Mouse (Mus musculus): ENCODE measurements at regions not wholly inside any gene's neighbourhood (a gene's known extent, or its start where the extent isn't known, plus 50 kb on each side); places are given as distances from the start of the nearest gene placed in this dataset.

DNA sequence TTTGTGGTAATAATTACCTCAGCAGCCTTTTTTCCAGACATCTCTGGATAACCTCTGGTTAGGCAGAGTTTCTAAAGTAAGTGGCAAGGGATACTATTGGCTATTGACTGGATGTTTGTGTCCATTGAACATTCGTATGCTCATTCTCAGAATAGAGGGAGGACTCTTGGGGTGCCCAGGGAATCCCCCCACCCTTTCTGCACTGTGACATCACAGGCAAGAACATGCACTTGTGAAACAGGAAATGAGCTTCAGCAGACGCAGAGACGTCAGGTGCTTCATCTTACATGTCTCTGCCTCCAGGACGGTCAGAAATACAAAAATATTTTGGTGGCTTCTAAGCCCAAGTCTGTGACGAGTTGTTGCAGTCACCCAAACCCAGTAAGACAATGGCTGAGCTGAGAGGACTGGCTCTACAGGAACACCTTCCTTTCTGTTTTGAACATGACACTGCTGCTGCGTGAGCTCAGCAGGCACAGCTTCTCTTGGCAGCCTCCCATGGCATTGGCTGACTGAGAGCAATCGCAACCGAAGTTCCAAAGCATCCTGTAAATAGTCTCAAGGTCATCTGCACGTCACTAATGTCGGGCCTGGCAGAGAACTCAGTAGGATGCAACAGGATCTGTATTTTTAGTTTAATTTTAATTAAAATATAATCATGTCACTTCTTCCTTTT is 904.6 kb downstream of the Slc4a3 start:
- TF ChIP-seq CTCF (IDR thresholded peaks at IDR 0.05; ENCODE audit: insufficient read depth, low read length) (no peak), POLR2A (IDR thresholded peaks at IDR 0.05; ENCODE audit: borderline replicate concordance, extremely low read depth, low read depth, low read length) (no peak)
